8 mouse cellular contexts compared by ENCODE assay signal in the genomic region with DNA sequence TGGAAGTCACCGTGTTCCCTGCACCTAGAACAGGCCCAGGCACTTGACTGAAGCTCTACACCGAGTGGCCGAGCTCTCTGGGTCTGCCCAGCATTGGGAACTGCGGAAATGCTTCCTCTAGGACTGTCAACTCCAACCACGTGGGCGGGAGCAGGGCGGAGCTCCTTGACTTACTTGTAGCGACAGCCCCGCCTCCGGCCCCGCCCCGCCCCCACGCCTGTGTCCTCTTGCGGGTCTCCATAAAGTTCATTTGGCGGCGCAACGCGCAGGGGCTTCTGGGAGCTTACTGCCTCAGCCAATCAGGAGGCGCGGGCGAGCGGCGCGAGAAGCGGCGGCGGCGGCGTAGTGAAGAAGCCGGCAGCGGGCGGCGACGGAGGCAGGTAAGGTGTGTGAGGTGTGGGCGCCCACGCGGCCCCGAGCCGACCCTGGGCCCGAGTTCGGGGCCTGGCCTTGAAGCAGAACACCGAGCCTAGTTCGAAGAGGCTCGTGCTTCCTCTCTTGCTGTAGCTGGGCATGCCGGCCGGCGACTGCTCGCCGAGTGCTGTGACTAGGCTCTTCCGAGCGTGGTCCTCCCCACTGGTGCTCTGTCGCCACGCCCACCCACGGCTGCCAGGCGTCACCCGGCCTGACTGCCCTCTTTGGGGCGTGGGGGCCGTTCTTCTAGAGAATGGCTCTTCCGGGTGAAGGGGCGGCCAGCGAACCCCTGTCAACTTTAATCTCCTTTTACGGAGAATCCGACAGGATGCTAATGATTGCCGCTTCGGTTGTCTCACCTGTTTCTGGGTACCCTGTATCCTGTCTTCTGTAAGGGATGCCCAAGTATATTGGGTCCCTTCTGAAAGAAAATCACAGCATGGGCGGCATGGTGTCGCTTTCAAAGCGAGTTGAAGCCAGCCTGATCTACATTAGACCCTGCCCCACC. TPM values are rescaled to one million over a fixed set of nuclear protein-coding genes. Genes with fewer than 3 reads are reported as not detected.
DNase-seq lines count a peak whose midpoint lies in the region; ATAC-seq and TF ChIP-seq lines count a peak whose summit lies in the region.

Gene Nup93, plus strand, starts transcription at position 313 of the 922 bp plus-strand sequence.

- peak within 1 kb of the TSS; percentile 90 for H3K9ac ChIP-seq in hindbrain, embryonic 13.5 days

- POLR2A ChIA-PET in Patski (lab: Charles Lee): no interaction called here

- H3K27ac ChIP-seq in hindbrain, embryonic 13.5 days: peak within 1 kb of the TSS; percentile 82

- peak within 1 kb of the TSS; percentile 87 for H3K4me2 ChIP-seq in hindbrain, embryonic 13.5 days

- no peaks in the 10 kb centered on the region for H3K27me3 ChIP-seq in Patski
- no peaks in the 10 kb centered on the region for H3K27me3 ChIP-seq in hindbrain, embryonic 13.5 days

- peak; percentile 94 for ATAC-seq in Patski
- peak; percentile 97 for ATAC-seq in hindbrain, embryonic 13.5 days (ENCODE audit: low FRiP score)

- DNase-seq in Patski (ENCODE audit: low read depth, low spot score): peak; percentile 84
- peak; percentile 99 to 100 for DNase-seq in cerebellum, postnatal 14 days
- DNase-seq in frontal cortex, postnatal 14 days (ENCODE audit: low spot score in 2 of 2): peak; percentile 98
- DNase-seq in layer of hippocampus, postnatal 25 days (ENCODE audit: extremely low spot score in 1 of 2, low spot score in 1 of 2): peak; percentile 92 to 93
- peak; percentile 98 for DNase-seq in lung, postnatal 25 days (ENCODE audit: low spot score)
- peak; percentile 98 for DNase-seq in retina, embryonic 14.5 days (ENCODE audit: low spot score)
- peak; percentile 95 for DNase-seq in thymus, postnatal 4 days

- in situ Hi-C loops in Patski (cut with MboI; ENCODE audit: low pct_unique_long_range_greater_than_20kb): no loop called here

- H3K4me3 ChIP-seq in hindbrain, embryonic 13.5 days: peak within 1 kb of the TSS; percentile 82

- H3K9me3 ChIP-seq in hindbrain, embryonic 13.5 days: no peaks in the 10 kb centered on the region

- WGBS in hindbrain, embryonic 13.5 days: under 1% methylated on average over 67 of the region's 68 CpGs

- peaks cover 24% of the 10 kb centered on the region for H3K4me1 ChIP-seq in hindbrain, embryonic 13.5 days (replicated peaks)

- H3K36me3 ChIP-seq in hindbrain, embryonic 13.5 days: no peaks in the 10 kb centered on the region

- no peak for TF ChIP-seq CTCF in Patski (IDR thresholded peaks at IDR 0.05)

- CTCF ChIA-PET in Patski (lab: Charles Lee): interaction anchor here (1.0 to 1.6 kb wide), 4 partner anchors 9 to 28 kb away, joined by 3 to 10 read pairs (median 3); no protein-coding TSS in a partner anchor

RNA-seq across cellular contexts. Expression of gene Nup93, which starts in this region (rescaled TPM):
- polyA plus RNA-seq in Patski (2021): 54.0 TPM
- polyA plus RNA-seq in hindbrain, embryonic 13.5 days (2015; fragmentation: Nextera tagmentation; extraction: Ambion mirVana): 66.5 and 68.0 TPM in 2 replicates
- total RNA-seq in layer of hippocampus, postnatal 25 days (2021): 10 to 100 TPM; 42.5 to 60.5 TPM

Comparison
In these comparisons a context has a peak if more than half of its experiments do, and no peak if none do; other contexts are left out.
1. Peak in every context shown above with its lines: DNase-seq, ATAC-seq, H3K4me3 ChIP-seq and H3K27ac ChIP-seq.